Mouse (Mus musculus): Measurements from ENCODE around the gene Pou3f1. TPM values are rescaled to one million over a fixed set of nuclear protein-coding genes. Genes with fewer than 3 reads are reported as not detected.

The Pou3f1 gene
- polyA plus RNA-seq, 1 experiment from 2014 or later, result 17.1 TPM

GRCm38 (mm10) chr4:124618599-124618998 is 38.0 kb upstream of the Pou3f1 start:
- peaks cover 24% of the 10 kb centered on the region for H3K4me1 ChIP-seq (ENCODE audit: control insufficient read depth, insufficient read depth, low read length)
- no peaks in the 10 kb centered on the region for H3K9me3 ChIP-seq (ENCODE audit: control insufficient read depth, low read length)
- H3K4me2 ChIP-seq (ENCODE audit: low read depth), result peak overlapping the region; percentile 19; the same call in 1 of the 2 replicates
- H3K36me3 ChIP-seq (ENCODE audit: control insufficient read depth, insufficient read depth, low read length), result no peaks in the 10 kb centered on the region
- no peaks in the 10 kb centered on the region for H3K27me3 ChIP-seq (ENCODE audit: control insufficient read depth, insufficient read depth, low read length)
- H3K27ac ChIP-seq (ENCODE audit: low read depth, low read length), result no peak overlapping the region
- DNase-seq (ENCODE audit: low spot score) (no peak), ATAC-seq (ENCODE audit: insufficient read depth, low FRiP score, low TSS enrichment) (no peak)
- WGBS, result 14% methylated on average over 16 of the region's 16 CpGs
- no peak overlapping the region for H3K4me3 ChIP-seq (ENCODE audit: low read depth, low read length)
- peak overlapping the region; percentile 10; the same call in 1 of the 2 replicates for H3K9ac ChIP-seq (ENCODE audit: low read length)

- no peak for DNase-seq (ENCODE audit: low spot score)
- ATAC-seq (ENCODE audit: insufficient read depth, low FRiP score, low TSS enrichment), result no peak
- no peak overlapping the region for H3K27ac ChIP-seq (ENCODE audit: low read depth, low read length)
- H3K9me3 ChIP-seq (ENCODE audit: control insufficient read depth, low read length), result no peaks in the 10 kb centered on the region
- WGBS, result 70% methylated on average over 11 of the region's 11 CpGs
- no peak overlapping the region for H3K4me3 ChIP-seq (ENCODE audit: low read depth, low read length)
- H3K4me2 ChIP-seq (ENCODE audit: low read depth), result no peak overlapping the region
- H3K27me3 ChIP-seq (ENCODE audit: control insufficient read depth, insufficient read depth, low read length), result no peaks in the 10 kb centered on the region
- no peak overlapping the region for H3K9ac ChIP-seq (ENCODE audit: low read length)
- H3K4me1 ChIP-seq (ENCODE audit: control insufficient read depth, insufficient read depth, low read length), result peaks cover 11% of the 10 kb centered on the region
- no peaks in the 10 kb centered on the region for H3K36me3 ChIP-seq (ENCODE audit: control insufficient read depth, insufficient read depth, low read length)
Measured at GRCm38 (mm10) chr4:124621406-124621805, 35.2 kb upstream of the Pou3f1 start.

- Histone ChIP-seq H3K4me1 (ENCODE audit: control insufficient read depth, insufficient read depth, low read length) (0 out of 2 replicates have a peak, but pooled peaks cover 3% of the 10 kb centered on the region), H3K27ac (ENCODE audit: low read depth, low read length) (no peak overlapping the region), H3K4me2 (ENCODE audit: low read depth) (no peak overlapping the region), H3K4me3 (ENCODE audit: low read depth, low read length) (no peak overlapping the region), H3K36me3 (ENCODE audit: control insufficient read depth, insufficient read depth, low read length) (no peaks in the 10 kb centered on the region), H3K27me3 (ENCODE audit: control insufficient read depth, insufficient read depth, low read length) (no peaks in the 10 kb centered on the region), H3K9me3 (ENCODE audit: control insufficient read depth, low read length) (no peaks in the 10 kb centered on the region), H3K9ac (ENCODE audit: low read length) (no peak overlapping the region)
- ATAC-seq (ENCODE audit: insufficient read depth, low FRiP score, low TSS enrichment), result no peak
- DNase-seq (ENCODE audit: low spot score), result no peak
- WGBS, result 91% methylated on average over 5 of the region's 5 CpGs
Measured at GRCm38 (mm10) chr4:124622566-124622965, 34.0 kb upstream of the Pou3f1 start.

- no peak overlapping the region for H3K4me3 ChIP-seq (ENCODE audit: low read depth, low read length)
- H3K9me3 ChIP-seq (ENCODE audit: control insufficient read depth, low read length), result no peaks in the 10 kb centered on the region
- no peaks in the 10 kb centered on the region for H3K36me3 ChIP-seq (ENCODE audit: control insufficient read depth, insufficient read depth, low read length)
- H3K27ac ChIP-seq (ENCODE audit: low read depth, low read length), result no peak overlapping the region
- DNase-seq (ENCODE audit: low spot score) (no peak), ATAC-seq (ENCODE audit: insufficient read depth, low FRiP score, low TSS enrichment) (no peak)
- peak overlapping the region; percentile 14 for H3K9ac ChIP-seq (ENCODE audit: low read length)
- 34% methylated on average over 7 of the region's 7 CpGs for WGBS
- no peaks in the 10 kb centered on the region for H3K27me3 ChIP-seq (ENCODE audit: control insufficient read depth, insufficient read depth, low read length)
- no peak overlapping the region for H3K4me2 ChIP-seq (ENCODE audit: low read depth)
- no peaks in the 10 kb centered on the region for H3K4me1 ChIP-seq (ENCODE audit: control insufficient read depth, insufficient read depth, low read length)
Measured at GRCm38 (mm10) chr4:124624111-124624581, 32.5 kb upstream of the Pou3f1 start.

- H3K4me1 ChIP-seq (ENCODE audit: control insufficient read depth, insufficient read depth, low read length), result no peaks in the 10 kb centered on the region
- no peaks in the 10 kb centered on the region for H3K27me3 ChIP-seq (ENCODE audit: control insufficient read depth, insufficient read depth, low read length)
- ATAC-seq (ENCODE audit: insufficient read depth, low FRiP score, low TSS enrichment), result no peak
- no peaks in the 10 kb centered on the region for H3K9me3 ChIP-seq (ENCODE audit: control insufficient read depth, low read length)
- WGBS, result 69% methylated on average over 1 of the region's 1 CpGs
- H3K4me2 ChIP-seq (ENCODE audit: low read depth), result no peak overlapping the region
- no peak overlapping the region for H3K9ac ChIP-seq (ENCODE audit: low read length)
- no peaks in the 10 kb centered on the region for H3K36me3 ChIP-seq (ENCODE audit: control insufficient read depth, insufficient read depth, low read length)
- H3K4me3 ChIP-seq (ENCODE audit: low read depth, low read length), result no peak overlapping the region
- H3K27ac ChIP-seq (ENCODE audit: low read depth, low read length), result no peak overlapping the region
- no peak for DNase-seq (ENCODE audit: low spot score)
Measured at GRCm38 (mm10) chr4:124626836-124627235, 29.8 kb upstream of the Pou3f1 start.

GRCm38 (mm10) chr4:124631456-124631855 is 25.2 kb upstream of the Pou3f1 start:
- 44% methylated on average over 4 of the region's 4 CpGs for WGBS
- no peak overlapping the region for H3K4me3 ChIP-seq (ENCODE audit: low read depth, low read length)
- no peaks in the 10 kb centered on the region for H3K27me3 ChIP-seq (ENCODE audit: control insufficient read depth, insufficient read depth, low read length)
- ATAC-seq (ENCODE audit: insufficient read depth, low FRiP score, low TSS enrichment) (no peak), DNase-seq (ENCODE audit: low spot score) (no peak)
- H3K36me3 ChIP-seq (ENCODE audit: control insufficient read depth, insufficient read depth, low read length), result no peaks in the 10 kb centered on the region
- H3K9me3 ChIP-seq (ENCODE audit: control insufficient read depth, low read length), result no peaks in the 10 kb centered on the region
- H3K4me1 ChIP-seq (ENCODE audit: control insufficient read depth, insufficient read depth, low read length), result no peaks in the 10 kb centered on the region
- no peak overlapping the region for H3K4me2 ChIP-seq (ENCODE audit: low read depth)
- H3K9ac ChIP-seq (ENCODE audit: low read length), result no peak overlapping the region
- H3K27ac ChIP-seq (ENCODE audit: low read depth, low read length), result no peak overlapping the region

- H3K9me3 ChIP-seq (ENCODE audit: control insufficient read depth, low read length), result no peaks in the 10 kb centered on the region
- no peaks in the 10 kb centered on the region for H3K4me1 ChIP-seq (ENCODE audit: control insufficient read depth, insufficient read depth, low read length)
- no peaks in the 10 kb centered on the region for H3K36me3 ChIP-seq (ENCODE audit: control insufficient read depth, insufficient read depth, low read length)
- 68% methylated on average over 10 of the region's 10 CpGs for WGBS
- no peak overlapping the region for H3K4me3 ChIP-seq (ENCODE audit: low read depth, low read length)
- no peak overlapping the region for H3K9ac ChIP-seq (ENCODE audit: low read length)
- H3K4me2 ChIP-seq (ENCODE audit: low read depth), result no peak overlapping the region
- ATAC-seq (ENCODE audit: insufficient read depth, low FRiP score, low TSS enrichment), result no peak
- no peak for DNase-seq (ENCODE audit: low spot score)
- no peak overlapping the region for H3K27ac ChIP-seq (ENCODE audit: low read depth, low read length)
- H3K27me3 ChIP-seq (ENCODE audit: control insufficient read depth, insufficient read depth, low read length), result no peaks in the 10 kb centered on the region
Measured at GRCm38 (mm10) chr4:124632856-124633255, 23.8 kb upstream of the Pou3f1 start.

GRCm38 (mm10) chr4:124633281-124633680 is 23.3 kb upstream of the Pou3f1 start:
- Histone ChIP-seq H3K27me3 (ENCODE audit: control insufficient read depth, insufficient read depth, low read length) (no peaks in the 10 kb centered on the region), H3K4me2 (ENCODE audit: low read depth) (no peak overlapping the region), H3K9ac (ENCODE audit: low read length) (no peak overlapping the region), H3K9me3 (ENCODE audit: control insufficient read depth, low read length) (no peaks in the 10 kb centered on the region), H3K27ac (ENCODE audit: low read depth, low read length) (no peak overlapping the region), H3K36me3 (ENCODE audit: control insufficient read depth, insufficient read depth, low read length) (no peaks in the 10 kb centered on the region), H3K4me1 (ENCODE audit: control insufficient read depth, insufficient read depth, low read length) (no peaks in the 10 kb centered on the region), H3K4me3 (ENCODE audit: low read depth, low read length) (no peak overlapping the region)
- DNase-seq (ENCODE audit: low spot score), result peak; percentile 60
- ATAC-seq (ENCODE audit: insufficient read depth, low FRiP score, low TSS enrichment), result no peak
- 6% methylated on average over 9 of the region's 9 CpGs for WGBS

GRCm38 (mm10) chr4:124639715-124640114 is 16.9 kb upstream of the Pou3f1 start:
- no peak for ATAC-seq (ENCODE audit: insufficient read depth, low FRiP score, low TSS enrichment)
- peaks cover 2% of the 10 kb centered on the region; the same call in 1 of the 2 replicates for H3K4me1 ChIP-seq (ENCODE audit: control insufficient read depth, insufficient read depth, low read length)
- H3K27ac ChIP-seq (ENCODE audit: low read depth, low read length), result no peak overlapping the region
- H3K9me3 ChIP-seq (ENCODE audit: control insufficient read depth, low read length), result no peaks in the 10 kb centered on the region
- 0 out of 2 replicates have a peak, but pooled peaks cover 3% of the 10 kb centered on the region for H3K27me3 ChIP-seq (ENCODE audit: control insufficient read depth, insufficient read depth, low read length)
- 23% methylated on average over 12 of the region's 12 CpGs for WGBS
- no peak for DNase-seq (ENCODE audit: low spot score)
- H3K4me2 ChIP-seq (ENCODE audit: low read depth), result peak overlapping the region; percentile 9; the same call in 1 of the 2 replicates
- H3K4me3 ChIP-seq (ENCODE audit: low read depth, low read length), result no peak overlapping the region
- H3K36me3 ChIP-seq (ENCODE audit: control insufficient read depth, insufficient read depth, low read length), result no peaks in the 10 kb centered on the region
- H3K9ac ChIP-seq (ENCODE audit: low read length), result no peak overlapping the region
